Comparison of ENCODE assay signal across 7 mouse cellular contexts in the genomic region with DNA sequence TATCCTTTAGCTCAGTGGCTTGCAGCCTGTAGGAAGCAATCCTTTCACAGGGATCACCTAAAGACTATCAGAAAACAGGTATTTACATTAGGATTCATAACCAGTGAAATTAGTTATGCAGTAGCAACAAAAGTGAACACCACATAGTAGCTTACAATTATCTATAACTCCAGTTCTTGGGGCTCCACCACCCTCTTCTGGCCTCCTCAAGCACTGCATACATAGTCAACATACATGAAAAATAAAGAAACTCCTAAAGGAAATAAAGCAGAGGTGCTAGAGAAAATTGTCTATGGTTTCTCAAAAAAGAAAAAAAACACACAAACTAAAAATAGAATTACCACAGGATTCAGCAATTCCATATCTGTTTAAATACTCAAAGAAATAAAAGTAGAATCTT.
DNase-seq lines count a peak whose midpoint lies in the region.

No protein-coding gene starts in this region.

- peak; percentile 11 to 16 for DNase-seq in heart, postnatal 10 days
- DNase-seq in heart, adult 8-10 months (ENCODE audit: low spot score): no peak
- peak; percentile 5 to 12 for DNase-seq in left cerebral cortex, postnatal 14 days (ENCODE audit: low spot score in 2 of 2)
- DNase-seq in left cerebral cortex, postnatal 10 days (ENCODE audit: extremely low spot score in 1 of 2, low spot score in 2 of 2): no peak
- DNase-seq in 416B (ENCODE audit: low read depth): peak; percentile 1
- DNase-seq in NIH3T3 (ENCODE audit: low read depth): peak; percentile 44
- no peak for DNase-seq in cerebellum, adult 9-10 months

- intact Hi-C loops in heart, postnatal 10 days (cut with DNase I): loop anchor here (5.0 kb wide), 1 partner anchor 1780 kb away; no protein-coding TSS in a partner anchor
- intact Hi-C loops in left cerebral cortex, postnatal 14 days (cut with DNase I): loop anchor here (5.0 kb wide), 1 partner anchor 1780 kb away; no protein-coding TSS in a partner anchor
- intact Hi-C loops in left cerebral cortex, postnatal 10 days (cut with DNase I): no loop called here

Comparison
In these comparisons a context has a peak if more than half of its experiments do, and no peak if none do; other contexts are left out.
1. DNase-seq: peak in heart, postnatal 10 days (2 of 2), left cerebral cortex, postnatal 14 days (2 of 2), 416B (single experiment) and NIH3T3 (single experiment); none in heart, adult 8-10 months (single experiment), left cerebral cortex, postnatal 10 days (0 of 2) and cerebellum, adult 9-10 months (single experiment).